Mouse (Mus musculus) E14TG2a.4 (cell line): ENCODE measurements around the gene Teddm1b.

Experiments
- CTCF ChIP-seq: conservative IDR thresholded peaks from 2 replicates; pipeline ENCODE4 v1.5.1; 2014; ENCODE audit warnings: low read length
- NANOG ChIP-seq: IDR thresholded peaks from 2 replicates; pipeline ENCODE4 v1.6.1; 2014; ENCODE audit warnings: borderline replicate concordance, low read length, mixed read lengths
- POU5F1 ChIP-seq: IDR thresholded peaks from 2 replicates; pipeline ENCODE4 v1.6.1; 2014; ENCODE audit warnings: low read length, borderline replicate concordance

DNA sequence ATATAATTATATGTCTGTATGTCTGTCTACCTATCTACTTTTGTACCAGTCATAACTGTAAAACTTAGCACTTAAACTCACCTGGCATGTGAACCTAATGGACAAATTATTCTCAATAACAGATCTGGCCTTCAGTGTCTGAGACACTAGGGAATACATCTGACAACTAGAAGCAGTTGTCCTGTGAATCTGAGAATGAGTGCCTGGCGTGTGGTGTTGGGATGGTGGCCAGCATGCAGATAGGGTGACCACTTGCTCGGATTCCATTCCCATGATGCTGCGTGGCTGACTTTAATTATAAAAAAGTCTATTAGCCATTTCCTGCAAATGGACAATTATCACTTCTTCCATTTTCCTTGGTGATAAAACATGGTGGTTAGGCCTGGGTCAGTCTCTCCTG lies 31.7 kb downstream of the Teddm1b start:
- TF ChIP-seq CTCF: no peak
- TF ChIP-seq POU5F1: no peak
- TF ChIP-seq NANOG: no peak
